Mouse (Mus musculus) thymus, adult 2 months (tissue): ENCODE results near the gene Gprc5a. TPM values are rescaled to one million over a fixed set of nuclear protein-coding genes. Genes with fewer than 3 reads are reported as not detected.

Source experiments
- DNase-seq: peaks from one replicate; pipeline ENCODE4 v3.0.0; 2021
- H3K27ac ChIP-seq: fragments of 200-500 bp; 2 replicates; pipeline ENCODE4 v1.5.1; 2012; ENCODE audit warnings: low read length, control low read depth; ENCODE audit not compliant: control insufficient read depth, insufficient read depth
- H3K27me3 ChIP-seq: fragments of 200-500 bp; 2 replicates; pipeline ENCODE4 v1.6.1; 2012; ENCODE audit warnings: mild to moderate bottlenecking, low read length, moderate library complexity, mixed read lengths; ENCODE audit not compliant: control insufficient read depth, insufficient read depth
- H3K36me3 ChIP-seq: fragments of 200-500 bp; 2 replicates; pipeline ENCODE4 v1.6.1; 2012; ENCODE audit warnings: mild to moderate bottlenecking, low read length, moderate library complexity; ENCODE audit not compliant: control insufficient read depth, insufficient read depth
- H3K4me1 ChIP-seq: fragments of 200-500 bp; replicated peaks from 2 replicates; pipeline ENCODE4 v1.6.1; 2012; ENCODE audit warnings: low read length; ENCODE audit not compliant: control insufficient read depth, insufficient read depth
- H3K4me3 ChIP-seq: fragments of 200-500 bp; 2 replicates; pipeline ENCODE4 v1.5.1; 2012; ENCODE audit warnings: mild to moderate bottlenecking, low read length, control low read depth, moderate library complexity; ENCODE audit not compliant: control insufficient read depth, insufficient read depth
- CTCF ChIP-seq: fragments of 200-500 bp; IDR thresholded peaks from 2 replicates; pipeline ENCODE4 v1.5.1; 2012; ENCODE audit warnings: mild to moderate bottlenecking, control low read depth, low read length, moderate library complexity, borderline replicate concordance; ENCODE audit not compliant: control insufficient read depth, poor library complexity, insufficient read depth; ENCODE audit errors: extremely low read depth
- POLR2A ChIP-seq: fragments of 200-500 bp; IDR thresholded peaks from 2 replicates; pipeline ENCODE4 v1.6.1; 2012; ENCODE audit warnings: mild to moderate bottlenecking, low read length, control low read depth, moderate library complexity; ENCODE audit not compliant: control insufficient read depth, poor library complexity, insufficient read depth; ENCODE audit errors: extremely low read depth
- WGBS: fragments of 180-500 bp; shearing (Covaris S2); methylation state at CpG from one replicate; pipeline ENCODE4 v1.1.7; 2018; 5-methylcytosine and 5-hydroxymethylcytosine counted together
- polyA plus RNA-seq: library from polyadenylated mRNA; depleted of rRNA; stranded (reverse); fragments of >200 nt; gene quantifications from 2 replicates; pipeline ENCODE4 v1.2.3, GENCODE M21; 2012

Gene Gprc5a
- polyA plus RNA-seq, 1 experiment = 3.7 TPM

GRCm38 (mm10) chr6:135107014-135107413, 41.6 kb downstream of the Gprc5a start:
- Histone ChIP-seq H3K27me3 (no peaks in the 10 kb centered on the region), H3K27ac (no peak overlapping the region), H3K4me1 (no peaks in the 10 kb centered on the region), H3K4me3 (no peak overlapping the region), H3K36me3 (no peaks in the 10 kb centered on the region)
- WGBS = 90% methylated on average over 6 of the region's 6 CpGs
- no peak for TF ChIP-seq CTCF
- no peak for TF ChIP-seq POLR2A
- DNase-seq = no peak

- Histone ChIP-seq H3K27ac (no peak overlapping the region), H3K27me3 (no peaks in the 10 kb centered on the region), H3K36me3 (no peaks in the 10 kb centered on the region), H3K4me3 (no peak overlapping the region), H3K4me1 (no peaks in the 10 kb centered on the region)
- no peak for TF ChIP-seq POLR2A
- TF ChIP-seq CTCF = no peak
- 67% methylated on average over 7 of the region's 7 CpGs for WGBS
- no peak for DNase-seq
These were observed 47.1 kb downstream of the Gprc5a start for GRCm38 (mm10) chr6:135112411-135113113.

GRCm38 (mm10) chr6:135113114-135113436, 47.6 kb downstream of the Gprc5a start:
- DNase-seq = no peak
- no peak overlapping the region for H3K27ac ChIP-seq
- H3K27me3 ChIP-seq = no peaks in the 10 kb centered on the region
- no peaks in the 10 kb centered on the region for H3K36me3 ChIP-seq
- no peaks in the 10 kb centered on the region for H3K4me1 ChIP-seq
- TF ChIP-seq CTCF = no peak
- TF ChIP-seq POLR2A = no peak
- 73% methylated on average over 6 of the region's 6 CpGs for WGBS
- H3K4me3 ChIP-seq = no peak overlapping the region

GRCm38 (mm10) chr6:135116479-135116878, 51.0 kb downstream of the Gprc5a start:
- Histone ChIP-seq H3K36me3 (no peaks in the 10 kb centered on the region), H3K27me3 (no peaks in the 10 kb centered on the region), H3K4me3 (no peak overlapping the region), H3K27ac (no peak overlapping the region), H3K4me1 (no peaks in the 10 kb centered on the region)
- 38% methylated on average over 8 of the region's 8 CpGs for WGBS
- no peak for TF ChIP-seq POLR2A
- TF ChIP-seq CTCF = no peak
- no peak for DNase-seq

- TF ChIP-seq CTCF (no peak), POLR2A (no peak)
- no peaks in the 10 kb centered on the region for H3K27me3 ChIP-seq
- no peak within 1 kb of the TSS for H3K4me3 ChIP-seq
- 88% methylated on average over 5 of the region's 5 CpGs for WGBS
- no peaks in the 10 kb centered on the region for H3K4me1 ChIP-seq
- no peak for DNase-seq
- no peaks in the 10 kb centered on the region for H3K36me3 ChIP-seq
- no peak within 1 kb of the TSS for H3K27ac ChIP-seq
These were observed 52.7 kb downstream of the Gprc5a start, which contains the start of gene Gprc5d for GRCm38 (mm10) chr6:135118183-135118582. TSS of gene Gprc5d (minus strand) at chr6:135118283.

- no peak overlapping the region for H3K27ac ChIP-seq
These were observed 59.4 kb downstream of the Gprc5a start for GRCm38 (mm10) chr6:135124755-135125380.

More at GRCm38 (mm10) chr6:135124755-135125380, 59.4 kb downstream of the Gprc5a start:
- DNase-seq = no peak
- no peak overlapping the region for H3K4me3 ChIP-seq
- H3K4me1 ChIP-seq = no peaks in the 10 kb centered on the region
- WGBS = 78% methylated on average over 5 of the region's 5 CpGs
- no peaks in the 10 kb centered on the region for H3K36me3 ChIP-seq
- no peaks in the 10 kb centered on the region for H3K27me3 ChIP-seq
- no peak for TF ChIP-seq CTCF
- TF ChIP-seq POLR2A = no peak
